Mouse (Mus musculus): Measurements from ENCODE around the gene Morn4.

Gene Morn4

DNA sequence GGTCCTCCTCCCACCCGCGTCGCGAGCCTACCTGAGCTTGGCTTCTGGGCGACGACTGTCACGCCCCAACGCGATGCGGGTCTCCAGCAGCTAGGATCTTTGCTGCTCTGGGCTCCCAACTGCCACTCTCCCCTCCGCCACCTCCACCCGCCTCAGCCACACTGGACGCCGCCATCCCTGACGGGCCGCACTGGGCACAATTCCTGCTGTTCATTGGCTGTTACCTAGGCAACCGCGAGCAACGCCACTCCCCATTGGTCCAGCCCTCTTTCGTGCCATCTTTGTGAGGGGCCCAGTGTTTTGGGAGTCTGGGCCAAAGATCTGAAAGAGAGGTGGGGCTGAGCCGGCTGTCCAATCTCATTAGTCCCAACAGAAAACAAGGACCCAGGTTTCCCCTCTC, at the start of gene Morn4:
Gene Morn4, minus strand, starts transcription at position 192 of the 400 bp plus-strand sequence.
- DNase-seq (ENCODE audit: low spot score in 2 of 2) = peak; percentile 55 to 56

DNA sequence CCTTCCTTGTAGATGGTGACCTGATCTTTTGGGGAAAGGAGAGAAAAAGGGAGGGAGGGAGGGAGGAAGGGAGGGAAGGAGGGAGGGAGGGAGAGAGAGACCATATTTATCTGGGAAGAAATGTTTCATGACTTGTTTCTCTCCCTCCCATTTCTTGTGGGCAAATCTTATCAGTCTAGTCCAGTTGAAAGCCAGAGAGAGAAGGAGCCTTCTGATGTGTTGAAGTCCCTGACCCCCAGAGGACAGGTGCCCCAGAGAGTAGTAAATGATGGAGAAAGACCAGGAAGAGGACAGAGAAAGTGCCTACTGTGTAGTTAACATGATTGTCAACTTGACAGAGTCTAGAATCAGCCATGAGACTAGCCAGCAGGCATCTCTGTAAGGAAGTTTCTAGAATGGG, 48.9 kb upstream of the Morn4 start:
- DNase-seq (ENCODE audit: low spot score in 2 of 2) = no peak

DNA sequence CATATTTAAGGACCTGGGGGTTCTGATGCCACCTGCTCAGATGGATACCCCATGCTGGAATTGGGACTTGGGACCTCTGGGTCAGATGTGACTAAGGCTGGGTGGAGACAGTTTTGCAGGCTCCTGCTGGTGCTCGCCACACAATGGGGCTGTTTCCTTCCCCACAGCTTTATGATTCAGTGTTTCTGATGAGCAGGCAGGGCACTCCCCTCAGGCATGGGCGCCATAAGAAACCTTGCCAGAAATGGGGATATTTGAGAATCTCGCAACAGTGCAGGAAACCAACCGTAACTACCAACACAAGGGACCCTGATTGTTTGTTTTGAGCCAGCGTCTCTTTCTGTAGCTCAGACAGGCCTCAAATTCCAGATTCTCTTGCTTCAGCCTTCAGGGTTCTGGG, 44.9 kb upstream of the Morn4 start:
- peak in 1 of 2 experiments; percentile 54 for DNase-seq (ENCODE audit: low spot score in 2 of 2)

DNA sequence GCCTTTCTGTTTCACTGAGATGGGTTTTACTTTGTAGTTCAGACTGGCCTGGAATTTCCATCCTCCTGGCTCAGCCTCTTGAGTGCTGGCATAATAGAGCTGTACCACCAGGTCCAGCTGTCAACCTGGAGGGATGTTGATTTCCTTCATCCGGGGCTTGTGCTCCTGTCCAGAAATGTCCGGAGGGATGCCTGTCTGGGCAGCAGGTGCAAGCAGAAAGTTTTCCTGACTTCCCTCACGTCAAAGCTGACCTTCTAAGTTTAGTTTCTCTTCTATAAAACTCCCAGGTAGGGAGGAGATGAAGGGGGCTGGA, 44.1 kb upstream of the Morn4 start:
- no peak for DNase-seq (ENCODE audit: low spot score in 2 of 2)

DNA sequence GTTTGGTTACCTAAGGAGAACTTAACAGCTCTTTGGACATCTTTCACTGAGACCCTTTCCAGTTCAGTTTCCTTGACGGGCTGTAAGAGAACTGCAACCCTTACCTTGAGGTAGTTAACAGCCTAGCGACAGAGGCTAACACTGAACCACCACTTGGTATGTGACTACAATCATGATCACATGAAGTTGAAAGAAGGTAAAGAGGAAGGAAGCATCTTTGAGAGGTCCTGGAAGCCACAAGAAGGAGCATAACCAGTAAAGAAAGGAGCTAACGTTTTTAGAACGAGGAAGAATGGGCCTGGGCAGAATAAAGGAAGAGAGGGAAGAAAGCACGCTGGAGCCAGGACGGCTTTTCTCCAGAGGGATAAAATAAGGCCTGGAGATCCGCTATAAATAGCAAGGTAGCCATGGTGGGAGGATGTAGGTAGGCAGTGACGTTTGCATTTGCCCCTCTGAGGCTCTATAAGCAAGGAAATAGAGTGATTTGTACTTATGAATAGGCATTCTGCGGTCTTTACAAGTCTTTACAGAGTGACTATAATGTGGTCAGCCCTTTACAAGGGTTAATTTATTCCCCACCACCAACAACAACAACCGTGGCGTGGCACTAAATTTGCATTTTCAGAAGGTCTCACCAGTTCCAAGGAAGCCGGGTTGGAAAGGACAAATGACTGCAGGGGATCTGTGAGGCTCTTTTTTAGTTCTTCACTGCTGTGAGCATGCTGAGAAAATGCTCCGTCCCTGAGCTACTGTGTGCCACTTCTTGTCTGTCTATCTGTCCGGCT, 43.5 kb upstream of the Morn4 start:
- no peak for DNase-seq (ENCODE audit: low spot score in 2 of 2)

DNA sequence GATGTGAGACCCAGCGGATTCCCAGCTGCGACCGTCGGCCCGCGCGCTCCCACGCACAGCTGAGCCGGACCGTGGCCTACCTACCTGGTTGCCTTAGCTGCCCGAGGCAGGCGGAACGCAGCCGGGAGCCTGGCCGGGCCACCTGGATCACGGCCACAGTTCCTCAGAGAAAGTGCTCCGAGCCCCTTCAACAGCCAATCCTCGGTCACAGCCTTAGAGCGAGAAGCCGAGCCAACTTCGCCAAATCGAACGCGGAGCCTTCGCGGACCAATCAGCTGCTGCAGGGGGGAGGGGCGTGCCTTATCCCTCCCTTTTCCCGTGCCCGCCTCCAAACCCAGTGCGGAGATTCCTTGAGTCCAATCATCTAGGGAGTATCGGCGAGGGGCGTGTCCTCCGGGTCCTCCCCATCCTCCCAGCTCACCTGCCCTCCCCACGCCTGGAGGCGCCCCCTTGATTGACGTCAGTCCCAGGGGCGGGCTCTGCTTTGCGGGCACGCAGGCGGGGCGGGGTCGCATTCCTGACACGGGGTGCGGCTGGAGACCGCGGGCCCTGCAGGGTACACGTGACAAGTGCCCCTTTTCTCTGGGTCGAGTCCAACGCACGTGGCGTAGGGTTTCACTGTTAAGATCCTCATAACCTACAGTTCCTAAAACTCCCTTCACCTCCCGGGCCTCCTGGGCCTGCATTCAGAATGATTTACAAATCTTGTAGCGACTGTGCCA, 42.8 kb upstream of the Morn4 start, which contains the start of gene Avpi1:
Gene Avpi1, minus strand, starts transcription at position 273 of the 722 bp plus-strand sequence.
- DNase-seq (ENCODE audit: low spot score in 2 of 2) = peak; percentile 98 to 99

DNA sequence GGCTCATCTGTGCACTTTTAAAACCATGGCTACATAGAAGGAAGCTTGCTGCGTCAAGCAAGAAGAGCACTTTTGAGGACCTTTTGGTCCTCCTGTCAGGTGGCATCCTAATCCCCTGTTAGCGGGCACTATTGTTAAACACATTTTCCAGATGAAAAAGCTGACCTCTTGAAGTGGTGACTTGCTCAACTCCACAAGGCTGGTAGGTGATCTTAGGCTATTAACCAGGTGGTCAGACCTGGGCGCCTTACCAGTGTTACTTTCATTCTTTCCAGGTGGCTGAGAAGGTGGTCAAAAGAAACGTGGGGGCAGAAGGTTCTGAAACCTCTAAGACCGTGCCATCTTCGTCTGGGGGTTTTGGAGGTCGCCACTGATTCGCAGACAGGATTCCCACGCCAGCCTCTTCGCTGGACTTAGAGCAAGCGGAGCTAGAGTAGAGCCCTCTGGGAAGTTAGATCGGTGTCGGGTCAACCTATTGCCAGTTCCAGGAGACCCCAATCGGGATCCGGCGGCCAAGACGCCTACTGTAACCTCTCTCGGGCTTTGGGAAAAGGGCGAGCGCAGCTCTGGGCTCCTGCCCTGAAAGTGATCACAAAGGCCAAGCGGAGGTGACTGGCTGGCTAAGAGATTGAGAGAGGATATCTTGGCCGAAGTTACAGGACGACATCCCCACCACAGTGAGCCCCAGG, 42.0 kb upstream of the Morn4 start:
- no peak for DNase-seq (ENCODE audit: low spot score in 2 of 2)

DNA sequence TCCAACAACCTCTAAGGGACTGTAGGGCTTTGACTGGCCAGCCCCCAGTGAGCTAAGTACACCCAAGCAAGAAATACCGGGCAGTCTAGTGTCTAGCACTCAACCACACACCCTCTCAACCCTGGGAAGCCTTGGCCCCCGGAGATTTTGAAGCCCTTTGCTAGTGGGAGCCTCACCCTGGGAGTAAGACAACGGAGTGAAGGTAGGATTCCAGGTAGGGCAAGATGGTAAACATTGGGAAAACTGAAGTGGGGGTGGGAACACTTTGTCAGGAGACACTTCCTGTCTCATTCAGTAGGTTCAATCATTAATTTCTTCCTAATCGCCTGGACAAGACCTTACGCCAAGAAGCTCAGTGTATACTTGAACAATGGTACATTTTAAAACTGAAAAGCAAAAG, 40.9 kb upstream of the Morn4 start:
- DNase-seq (ENCODE audit: low spot score in 2 of 2) = no peak

DNA sequence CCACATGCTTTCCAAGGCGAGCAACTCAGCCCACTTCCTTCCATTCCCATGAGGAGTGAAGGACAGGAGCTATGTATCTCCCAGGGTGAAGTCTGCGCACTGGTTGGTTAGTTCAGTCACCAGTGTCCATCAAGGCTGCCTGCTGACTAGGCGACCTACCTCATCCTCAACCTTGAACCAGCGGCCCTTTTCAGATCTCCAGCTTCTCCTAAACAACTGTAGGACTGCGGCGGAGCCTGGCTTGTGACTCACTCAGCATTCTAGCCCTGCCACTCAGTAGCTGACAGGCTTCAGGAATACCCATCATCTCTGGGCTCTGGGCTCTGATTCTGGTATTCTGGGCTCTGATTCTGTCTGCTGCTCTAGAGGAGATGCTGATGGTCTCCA, 40.1 kb upstream of the Morn4 start:
- DNase-seq (ENCODE audit: low spot score in 2 of 2) = no peak

DNA sequence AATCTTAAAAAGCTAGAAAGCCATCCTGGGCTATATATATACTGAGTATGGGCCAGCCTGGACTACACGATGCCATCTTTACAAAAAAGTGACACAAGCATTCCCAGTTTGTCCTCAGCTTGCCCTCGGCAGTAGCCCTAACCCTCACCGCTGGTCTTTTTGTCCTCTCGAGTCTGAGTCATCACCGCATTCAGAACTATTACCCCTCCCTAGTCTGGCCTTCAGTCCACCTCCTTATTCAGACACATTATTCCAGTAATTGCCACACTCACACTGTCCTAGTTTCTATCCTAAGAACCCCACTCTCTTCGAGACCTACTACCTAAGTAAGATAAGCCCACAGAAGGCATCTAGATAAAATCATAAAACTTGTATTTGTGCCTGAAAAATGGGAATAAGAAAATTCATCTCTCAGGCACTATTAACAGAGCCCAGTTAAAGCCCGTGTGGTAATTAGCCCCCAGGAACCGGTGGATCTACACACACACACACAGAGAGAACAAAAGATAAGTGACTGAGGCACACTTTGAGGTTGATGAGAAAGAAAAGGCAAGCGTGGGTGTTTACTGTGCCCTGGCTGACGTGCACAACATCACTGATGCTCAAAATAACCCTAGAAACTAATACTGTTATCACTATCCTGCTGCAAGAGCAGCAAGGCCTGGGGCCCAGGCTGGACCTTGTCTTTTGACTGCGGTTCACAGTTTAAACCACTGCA, 39.5 kb upstream of the Morn4 start:
- DNase-seq (ENCODE audit: low spot score in 2 of 2) = no peak

DNA sequence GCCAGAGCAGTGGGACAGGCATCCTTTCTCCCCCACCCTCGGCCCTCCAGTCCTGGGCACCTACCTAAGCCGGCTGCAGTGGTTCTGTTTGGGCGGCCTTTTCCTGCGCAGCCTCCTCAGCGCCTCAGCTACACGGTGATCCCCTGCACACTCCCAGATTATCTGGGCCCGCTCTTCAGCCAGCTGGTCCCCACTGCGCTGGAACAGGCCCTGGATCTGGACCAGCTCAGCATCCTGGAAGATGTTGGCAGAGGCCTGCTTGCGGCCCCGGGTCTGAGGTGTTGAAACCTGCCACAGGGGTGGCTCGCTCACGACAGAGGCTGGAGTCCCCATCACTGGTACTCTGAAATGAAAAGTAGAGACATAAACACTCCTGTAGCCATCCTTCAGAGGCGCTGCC, 38.5 kb upstream of the Morn4 start:
- DNase-seq (ENCODE audit: low spot score in 2 of 2) = no peak

DNA sequence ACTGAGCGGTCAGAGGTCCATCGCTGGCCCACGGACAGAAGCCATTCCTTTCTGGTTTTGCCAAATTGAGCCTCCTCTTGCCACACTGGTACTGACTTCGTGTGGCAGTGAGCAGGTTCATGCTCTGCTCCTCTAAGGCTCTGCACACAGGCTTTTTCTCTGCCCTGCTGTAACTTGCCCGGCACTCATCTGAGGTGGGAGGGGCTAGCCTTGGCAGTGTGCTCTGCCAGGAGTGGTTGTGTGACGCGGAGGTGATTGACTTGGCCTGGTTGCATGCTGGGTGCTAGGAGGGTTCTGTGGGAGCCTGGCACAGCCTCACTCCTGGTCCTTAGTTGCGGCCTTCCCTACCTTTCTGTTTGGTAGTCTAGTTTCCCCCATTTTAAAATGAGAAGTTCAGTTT, 34.3 kb upstream of the Morn4 start:
- DNase-seq (ENCODE audit: low spot score in 2 of 2) = no peak

DNA sequence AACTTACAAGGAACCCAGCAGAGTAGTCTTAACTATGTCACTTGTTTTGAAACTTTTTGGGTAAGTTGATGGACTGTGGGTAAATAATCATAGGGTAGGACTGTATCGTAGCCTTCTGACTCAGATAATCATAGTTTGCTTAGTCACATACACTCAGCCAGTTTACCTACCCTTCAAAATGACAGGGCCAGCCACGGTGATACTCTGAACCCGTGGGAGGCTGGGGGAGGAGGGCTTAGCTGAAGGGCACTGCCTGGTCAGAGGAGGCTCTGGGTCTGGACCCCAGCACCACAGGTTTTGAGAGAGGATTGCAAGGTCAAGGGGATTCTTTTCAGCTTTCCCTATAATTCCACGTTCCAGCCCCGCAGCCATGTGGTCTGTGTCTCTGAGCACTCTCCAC, 32.4 kb upstream of the Morn4 start:
- DNase-seq (ENCODE audit: low spot score in 2 of 2) = no peak

DNA sequence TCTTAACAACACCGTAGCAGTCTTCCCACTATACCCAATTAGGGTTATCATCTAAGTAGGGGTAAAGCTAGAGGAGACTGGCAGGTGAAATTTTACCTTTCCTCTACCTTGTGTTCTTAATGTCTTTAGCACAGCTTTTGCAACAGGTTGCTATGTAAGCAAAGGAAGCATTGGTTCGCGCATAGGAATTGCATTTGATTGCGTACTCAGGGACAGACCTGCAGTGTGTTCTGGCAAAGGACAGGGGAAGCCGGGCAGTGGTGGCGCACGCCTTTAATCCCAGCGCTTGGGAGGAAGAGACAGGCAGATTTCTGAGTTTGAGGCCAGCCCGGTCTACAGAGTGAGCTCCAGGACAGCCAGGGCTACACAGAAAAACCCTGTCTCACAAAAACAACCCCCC, 32.0 kb upstream of the Morn4 start:
- DNase-seq (ENCODE audit: low spot score in 2 of 2) = no peak

DNA sequence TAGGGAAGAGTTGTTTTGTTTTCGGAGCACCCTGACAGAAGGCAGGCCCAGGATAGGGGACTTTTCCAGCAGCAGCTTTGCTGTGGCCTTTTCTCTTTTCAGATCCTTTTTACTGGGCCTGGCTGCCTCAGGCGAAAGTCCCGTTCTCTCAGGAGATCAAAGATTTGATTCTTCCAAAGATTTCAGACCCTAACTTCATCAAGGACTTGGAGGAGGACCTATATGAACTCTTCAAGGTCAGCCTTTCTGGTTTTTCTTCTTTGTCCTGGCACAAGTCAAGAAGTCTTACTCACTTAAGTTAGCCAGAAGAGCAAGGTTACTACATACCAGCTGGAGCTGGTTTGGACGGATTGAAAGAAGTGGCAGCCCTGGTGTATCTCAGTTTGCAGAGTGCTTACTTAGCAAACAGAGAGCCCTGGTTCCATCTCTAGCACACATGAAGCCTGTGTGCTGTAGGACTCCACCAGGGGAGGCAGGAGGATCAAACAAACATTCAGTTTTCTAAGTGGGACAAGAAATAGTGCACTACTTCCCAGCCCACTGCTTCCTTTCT, 29.7 kb upstream of the Morn4 start:
- DNase-seq (ENCODE audit: low spot score in 2 of 2) = no peak

DNA sequence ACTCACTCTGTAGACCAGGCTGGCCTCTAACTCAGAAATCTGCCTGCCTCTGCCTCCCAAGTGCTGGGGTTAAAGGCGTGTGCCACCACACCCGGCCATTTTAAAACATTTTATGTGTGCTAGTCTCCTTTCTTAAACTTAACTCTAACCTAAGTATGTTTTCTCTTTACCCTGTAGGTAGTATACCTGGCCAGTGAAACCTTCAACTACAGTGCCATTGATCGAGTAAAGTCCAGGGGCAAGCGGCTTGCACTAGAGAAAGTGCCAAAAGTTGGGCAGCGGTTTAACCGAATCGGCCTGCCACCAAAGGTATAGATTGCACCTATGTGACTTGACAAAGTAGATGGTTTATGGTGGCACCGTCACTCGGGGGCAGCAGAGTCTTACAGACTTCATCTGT, 18.5 kb upstream of the Morn4 start:
- DNase-seq (ENCODE audit: low spot score in 2 of 2) = no peak

DNA sequence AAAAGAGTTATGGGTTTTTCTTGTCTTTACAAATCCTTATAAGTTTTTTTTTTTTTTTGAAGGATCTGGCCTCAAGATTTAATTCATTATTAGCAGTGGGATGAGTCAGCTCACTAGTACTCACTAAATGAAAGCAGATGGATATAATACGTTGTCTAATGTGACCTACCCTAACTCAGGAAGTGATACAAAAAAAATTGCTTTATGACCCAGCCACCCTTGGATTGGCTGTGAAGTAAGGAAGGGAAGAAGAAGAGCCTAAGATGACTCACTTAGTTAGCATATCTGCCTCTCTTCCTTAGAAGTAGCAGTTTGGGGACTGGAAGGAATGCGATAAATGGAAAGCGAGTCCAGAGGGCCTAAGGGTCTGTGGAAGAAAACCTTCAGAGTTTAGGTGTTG, 13.2 kb upstream of the Morn4 start:
- DNase-seq (ENCODE audit: low spot score in 2 of 2) = no peak

DNA sequence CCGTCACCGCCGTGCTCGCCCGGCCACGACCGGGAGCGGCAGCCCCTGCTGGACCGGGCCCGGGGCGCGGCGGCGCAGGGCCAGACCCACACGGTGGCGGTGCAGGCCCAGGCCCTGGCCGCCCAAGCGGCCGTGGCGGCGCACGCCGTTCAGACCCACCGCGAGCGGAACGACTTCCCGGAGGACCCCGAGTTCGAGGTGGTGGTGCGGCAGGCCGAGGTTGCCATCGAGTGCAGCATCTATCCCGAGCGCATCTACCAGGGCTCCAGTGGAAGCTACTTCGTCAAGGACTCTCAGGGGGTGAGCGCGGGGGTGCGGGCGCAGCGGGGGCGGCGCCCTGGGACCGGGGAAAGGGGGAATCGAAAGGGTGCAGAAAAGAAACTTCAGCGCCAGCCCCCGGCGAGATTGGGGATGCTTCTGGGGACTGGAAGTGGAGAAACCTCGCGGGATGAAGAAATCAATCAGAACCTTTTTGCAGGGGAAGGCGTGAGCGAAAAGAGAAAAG, 4.5 kb upstream of the Morn4 start:
- DNase-seq (ENCODE audit: low spot score in 2 of 2) = no peak

DNA sequence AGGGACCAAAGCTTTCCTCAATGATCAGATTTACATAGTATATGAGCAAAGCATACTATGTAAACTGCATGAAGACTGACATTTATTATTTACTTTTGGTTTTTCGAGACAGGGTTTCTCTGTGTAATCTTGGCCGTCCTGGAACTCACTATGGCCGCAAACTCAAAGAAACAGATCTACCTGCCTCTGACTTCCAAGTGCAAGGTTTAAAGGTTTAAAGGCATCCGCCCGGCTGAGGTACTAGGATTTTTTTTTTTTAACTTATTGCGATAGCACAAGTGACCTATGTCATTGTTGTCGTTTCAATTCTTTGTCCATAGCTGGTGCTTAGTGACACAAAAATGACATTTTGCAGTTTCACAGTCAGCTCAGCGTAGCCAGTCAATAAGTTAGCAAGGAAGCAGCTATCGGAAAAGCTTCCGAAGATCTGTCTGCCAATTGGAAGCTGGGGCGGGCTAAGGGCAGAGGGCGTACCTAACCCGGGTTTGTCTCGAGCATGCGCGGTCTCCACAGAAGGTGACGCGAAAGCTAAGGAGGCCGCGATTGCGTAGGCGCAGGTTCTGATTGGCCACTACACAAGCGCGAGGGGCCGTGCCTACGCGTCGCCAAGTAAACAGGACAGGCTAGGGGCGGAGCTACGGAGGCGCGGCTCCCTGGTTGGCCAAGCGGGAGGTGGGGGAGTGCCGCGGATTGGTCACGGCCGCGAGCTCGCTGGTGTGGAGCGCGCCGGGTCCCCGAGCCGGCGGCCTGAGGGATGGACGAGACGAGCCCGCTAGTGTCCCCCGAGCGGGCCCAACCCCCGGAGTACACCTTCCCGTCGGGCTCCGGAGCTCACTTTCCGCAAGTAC, 3.8 kb upstream of the Morn4 start, which contains the start of gene Pi4k2a:
Gene Pi4k2a, plus strand, starts transcription at position 723 of the 848 bp plus-strand sequence.
- DNase-seq (ENCODE audit: low spot score in 2 of 2) = peak; percentile 85 to 99

DNA sequence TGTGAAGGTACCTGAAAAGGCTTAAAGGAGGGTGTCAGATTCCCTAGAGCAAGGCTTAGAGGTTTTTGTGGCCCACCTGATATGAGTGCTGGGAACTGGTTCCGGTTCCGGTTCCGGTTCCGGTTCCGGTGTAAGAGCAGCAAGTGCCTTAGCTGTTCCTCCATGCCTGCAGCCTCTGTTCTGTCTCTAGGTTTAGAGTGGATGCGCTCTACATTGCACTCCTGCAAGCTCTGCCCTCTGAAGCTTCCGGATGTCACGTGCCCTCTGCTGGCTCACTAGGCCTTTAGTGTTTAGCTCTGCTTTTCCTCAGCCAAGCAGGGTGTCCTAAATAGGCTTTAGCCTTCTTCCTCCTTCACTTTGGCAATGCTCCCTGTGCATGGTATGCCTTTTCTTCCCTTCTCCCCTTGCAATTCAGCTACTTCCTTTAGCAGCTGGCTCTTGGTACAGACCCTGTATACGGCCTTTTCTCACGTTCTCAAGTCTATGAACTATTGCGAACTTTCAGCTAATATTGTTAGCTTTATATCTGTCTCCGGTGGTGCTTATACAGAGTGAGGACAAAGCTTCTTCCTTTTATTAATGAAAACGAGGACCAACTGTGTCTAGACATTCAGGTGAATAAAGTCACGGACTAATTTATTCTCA, 3.1 kb upstream of the Morn4 start:
- DNase-seq (ENCODE audit: low spot score in 2 of 2) = peak; percentile 11 to 31
